Mouse (Mus musculus): Measurements from ENCODE around the gene Tom1l1.

Gene Tom1l1

GRCm38 (mm10) chr11:90612118-90612517, 76.0 kb downstream of the Tom1l1 start:
- DNase-seq = peak; percentile 35

GRCm38 (mm10) chr11:90603066-90603465, 85.1 kb downstream of the Tom1l1 start:
- DNase-seq = no peak

DNA sequence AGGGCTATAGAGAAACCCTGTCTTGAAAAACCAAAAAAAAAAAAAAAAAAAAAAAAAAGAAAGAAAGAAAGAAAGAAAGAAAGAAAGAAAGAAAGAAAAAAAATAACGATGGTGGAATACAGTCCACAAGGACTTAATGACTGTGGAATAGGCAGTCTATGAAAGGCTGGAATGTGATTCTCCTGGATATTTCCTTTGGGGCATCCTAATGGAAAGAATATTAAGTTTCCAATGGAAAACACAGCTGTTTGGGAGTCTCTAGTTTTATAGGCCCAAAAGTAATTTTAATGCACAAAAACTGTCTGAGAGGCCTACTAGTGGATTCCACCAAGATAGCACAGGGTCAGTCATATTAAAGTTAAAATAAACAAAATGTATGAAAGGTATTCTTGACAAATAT, 92.3 kb downstream of the Tom1l1 start:
- no peak for DNase-seq

Measured in embryo, embryonic 11 days (tissue).